Mouse (Mus musculus) ES-Bruce4 (cell line): Measurements from ENCODE around the gene Ift122. TPM values are rescaled to one million over a fixed set of nuclear protein-coding genes. Genes with fewer than 3 reads are reported as not detected.

ENCODE experiments used
- H3K27ac ChIP-seq: 2 replicates; pipeline ENCODE4 v1.5.1; 2012; ENCODE audit warnings: low read length, inconsistent platforms; ENCODE audit not compliant: insufficient read depth
- H3K27me3 ChIP-seq: 2 replicates; pipeline ENCODE4 v1.6.1; 2012; ENCODE audit warnings: mild to moderate bottlenecking, low read length, inconsistent platforms; ENCODE audit not compliant: control insufficient read depth, poor library complexity, insufficient read depth, severe bottlenecking
- H3K36me3 ChIP-seq: 2 replicates; pipeline ENCODE4 v1.6.1; 2012; ENCODE audit warnings: inconsistent platforms, mild to moderate bottlenecking, low read length, moderate library complexity; ENCODE audit not compliant: control insufficient read depth, poor library complexity, insufficient read depth, severe bottlenecking
- H3K4me1 ChIP-seq: one replicate; pipeline ENCODE4 v1.8.1; 2011; ENCODE audit warnings: low read length; ENCODE audit not compliant: control insufficient read depth, insufficient read depth
- H3K4me3 ChIP-seq: 2 replicates; pipeline ENCODE4 v1.5.1; 2011; ENCODE audit warnings: low read depth, mild to moderate bottlenecking, low read length
- H3K9ac ChIP-seq: 2 replicates; pipeline ENCODE4 v1.6.1; 2012; ENCODE audit warnings: low read depth, mild to moderate bottlenecking, inconsistent platforms; ENCODE audit not compliant: poor library complexity, severe bottlenecking
- H3K9me3 ChIP-seq: replicated peaks from 2 replicates; pipeline ENCODE4 v1.6.1; 2012; ENCODE audit warnings: mild to moderate bottlenecking, low read length, inconsistent platforms; ENCODE audit not compliant: control insufficient read depth, poor library complexity, insufficient read depth, severe bottlenecking
- CTCF ChIP-seq: IDR thresholded peaks from one replicate; pipeline ENCODE4 v1.8.1; 2011; ENCODE audit warnings: low read depth, low read length
- EP300 ChIP-seq: IDR thresholded peaks from 2 replicates; pipeline ENCODE4 v1.6.1; 2011; ENCODE audit warnings: low read depth, low read length; ENCODE audit not compliant: insufficient read depth
- POLR2A ChIP-seq: IDR thresholded peaks from one replicate; pipeline ENCODE4 v1.8.1; 2011; ENCODE audit warnings: low read length; ENCODE audit not compliant: insufficient read depth
- polyA plus RNA-seq: library from polyadenylated mRNA; stranded (reverse); fragments of >200 nt; gene quantifications from 2 replicates; pipeline ENCODE4 v1.2.4, GENCODE M21; 2011; ENCODE audit warnings: low read depth; ENCODE audit not compliant: missing spikeins, insufficient read depth, insufficient read length

Ift122 gene
- polyA plus RNA-seq, 1 experiment, result 17.1 TPM

GRCm38 (mm10) chr6:115884018-115884417, 30.7 kb downstream of the Ift122 start:
- Histone ChIP-seq H3K9me3 (no peaks in the 10 kb centered on the region), H3K27ac (no peak overlapping the region), H3K4me3 (no peak overlapping the region), H3K36me3 (no peaks in the 10 kb centered on the region), H3K27me3 (no peaks in the 10 kb centered on the region), H3K9ac (no peak overlapping the region), H3K4me1 (peaks cover 2% of the 10 kb centered on the region)
- no peak for TF ChIP-seq POLR2A

GRCm38 (mm10) chr6:115886894-115887293, 33.6 kb downstream of the Ift122 start:
- no peaks in the 10 kb centered on the region for H3K36me3 ChIP-seq
- peaks cover 2% of the 10 kb centered on the region for H3K4me1 ChIP-seq
- peak overlapping the region; percentile 50 for H3K4me3 ChIP-seq
- peak overlapping the region; percentile 37 for H3K9ac ChIP-seq
- TF ChIP-seq POLR2A (no peak), CTCF (no peak), EP300 (no peak)
- H3K27ac ChIP-seq, result peak overlapping the region; percentile 51
- H3K27me3 ChIP-seq, result no peaks in the 10 kb centered on the region
- no peaks in the 10 kb centered on the region for H3K9me3 ChIP-seq

- H3K9me3 ChIP-seq, result no peaks in the 10 kb centered on the region
- H3K36me3 ChIP-seq, result no peaks in the 10 kb centered on the region
- no peak overlapping the region for H3K27ac ChIP-seq
- TF ChIP-seq EP300 (no peak), CTCF (peak; percentile 63)
- no peaks in the 10 kb centered on the region for H3K27me3 ChIP-seq
- no peak overlapping the region for H3K9ac ChIP-seq
- no peak overlapping the region for H3K4me3 ChIP-seq
- peaks cover 2% of the 10 kb centered on the region for H3K4me1 ChIP-seq
Measured at GRCm38 (mm10) chr6:115888296-115888695, 35.0 kb downstream of the Ift122 start.

- Histone ChIP-seq H3K27me3 (no peaks in the 10 kb centered on the region), H3K4me3 (no peak overlapping the region), H3K4me1 (peaks cover 2% of the 10 kb centered on the region), H3K9ac (no peak overlapping the region), H3K27ac (no peak overlapping the region), H3K9me3 (no peaks in the 10 kb centered on the region), H3K36me3 (no peaks in the 10 kb centered on the region)
- TF ChIP-seq CTCF (no peak), EP300 (no peak), POLR2A (no peak)
Measured at GRCm38 (mm10) chr6:115890601-115891000, 37.3 kb downstream of the Ift122 start.

GRCm38 (mm10) chr6:115891061-115891460, 37.8 kb downstream of the Ift122 start:
- no peak for TF ChIP-seq CTCF
- no peak for TF ChIP-seq EP300
- no peak for TF ChIP-seq POLR2A
- Histone ChIP-seq H3K9ac (no peak overlapping the region), H3K27me3 (no peaks in the 10 kb centered on the region), H3K27ac (no peak overlapping the region), H3K4me3 (no peak overlapping the region), H3K9me3 (no peaks in the 10 kb centered on the region), H3K4me1 (no peaks in the 10 kb centered on the region), H3K36me3 (no peaks in the 10 kb centered on the region)

GRCm38 (mm10) chr6:115891497-115892061, 38.3 kb downstream of the Ift122 start:
- no peaks in the 10 kb centered on the region for H3K36me3 ChIP-seq
- no peak overlapping the region for H3K9ac ChIP-seq
- no peaks in the 10 kb centered on the region for H3K27me3 ChIP-seq
- no peaks in the 10 kb centered on the region for H3K4me1 ChIP-seq
- no peak overlapping the region for H3K27ac ChIP-seq
- TF ChIP-seq CTCF (no peak), EP300 (no peak), POLR2A (no peak)
- no peak overlapping the region for H3K4me3 ChIP-seq
- no peaks in the 10 kb centered on the region for H3K9me3 ChIP-seq
